Mouse (Mus musculus): ENCODE results near the gene Fam110a. TPM values are rescaled to one million over a fixed set of nuclear protein-coding genes. Genes with fewer than 3 reads are reported as not detected.
"Not testable (repeated sequence)": the region's sequence is repeated elsewhere in the genome, so short reads cannot be mapped to it uniquely, and the experiment has no call there.

The Fam110a gene
- polyA plus RNA-seq, 1 experiment from 2014 or later = 24.8 TPM

DNA sequence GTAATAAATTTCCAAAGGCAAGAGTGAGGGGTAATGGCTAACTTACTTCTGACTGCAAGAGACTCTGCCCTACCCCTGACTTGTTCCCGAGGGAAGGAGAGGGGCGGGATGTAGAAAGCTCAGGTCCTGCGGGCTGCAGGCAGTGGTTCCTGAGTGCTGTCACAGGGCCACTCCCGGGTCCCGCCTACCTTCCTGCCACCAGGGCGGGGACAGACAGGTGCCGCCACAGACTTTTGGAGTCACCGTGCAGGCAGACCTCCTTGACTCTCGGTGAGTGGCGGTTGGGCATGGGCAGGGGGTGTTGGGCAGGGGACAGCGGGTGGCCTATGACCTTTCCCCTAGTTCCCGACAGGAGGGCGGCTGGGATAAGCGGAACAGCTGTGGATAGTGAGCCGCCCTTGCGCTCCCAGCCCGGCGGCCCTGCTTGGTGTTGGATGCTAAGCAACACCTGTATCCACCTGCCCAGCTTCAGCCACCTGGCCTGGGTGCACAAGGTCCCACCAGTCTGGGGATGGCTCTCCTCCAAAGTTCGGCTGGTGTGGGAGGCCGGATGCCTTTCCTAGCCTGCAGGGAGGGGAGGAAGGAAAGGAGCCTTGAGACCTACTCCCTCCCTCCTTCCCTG is 19.8 kb upstream of the Fam110a start:
- ATAC-seq (replicated peaks; ENCODE audit: low FRiP score, low TSS enrichment, low read depth) (peak; percentile 20; the same call in 1 of the 2 replicates), DNase-seq (ENCODE audit: low spot score) (no peak)
- Histone ChIP-seq H3K9me3 (ENCODE audit: control insufficient read depth, low read length) (no peaks in the 10 kb centered on the region), H3K4me1 (replicated peaks; ENCODE audit: control insufficient read depth, insufficient read depth, low read length) (no peaks in the 10 kb centered on the region), H3K27ac (ENCODE audit: low read depth) (no peak overlapping the region), H3K36me3 (ENCODE audit: control insufficient read depth, insufficient read depth, low read length) (no peaks in the 10 kb centered on the region), H3K4me2 (ENCODE audit: low read length) (peak overlapping the region; percentile 22; the same call in 1 of the 2 replicates), H3K4me3 (ENCODE audit: low read depth, low read length) (no peak overlapping the region), H3K27me3 (replicated peaks; ENCODE audit: control insufficient read depth, insufficient read depth, low read length) (peaks cover 36% of the 10 kb centered on the region), H3K9ac (ENCODE audit: low read length) (no peak overlapping the region)
- 14% methylated on average over 20 of the region's 20 CpGs for WGBS

GRCm38 (mm10) chr2:151998932-151999331 is 18.9 kb upstream of the Fam110a start:
- Histone ChIP-seq H3K27ac (ENCODE audit: low read depth) (no peak overlapping the region), H3K4me1 (replicated peaks; ENCODE audit: control insufficient read depth, insufficient read depth, low read length) (no peaks in the 10 kb centered on the region), H3K9ac (ENCODE audit: low read length) (no peak overlapping the region), H3K9me3 (ENCODE audit: control insufficient read depth, low read length) (no peaks in the 10 kb centered on the region), H3K27me3 (replicated peaks; ENCODE audit: control insufficient read depth, insufficient read depth, low read length) (peaks cover 39% of the 10 kb centered on the region), H3K36me3 (ENCODE audit: control insufficient read depth, insufficient read depth, low read length) (no peaks in the 10 kb centered on the region), H3K4me2 (ENCODE audit: low read length) (no peak overlapping the region), H3K4me3 (ENCODE audit: low read depth, low read length) (no peak overlapping the region)
- 79% methylated on average over 4 of the region's 4 CpGs for WGBS
- ATAC-seq (replicated peaks; ENCODE audit: low FRiP score, low TSS enrichment, low read depth) = no peak
- DNase-seq (ENCODE audit: low spot score) = no peak

GRCm38 (mm10) chr2:151998505-151998899 is 18.5 kb upstream of the Fam110a start:
- H3K9ac ChIP-seq (ENCODE audit: low read length) = no peak overlapping the region
- ATAC-seq (replicated peaks; ENCODE audit: low FRiP score, low TSS enrichment, low read depth) = no peak
- no peaks in the 10 kb centered on the region for H3K9me3 ChIP-seq (ENCODE audit: control insufficient read depth, low read length)
- no peaks in the 10 kb centered on the region for H3K36me3 ChIP-seq (ENCODE audit: control insufficient read depth, insufficient read depth, low read length)
- H3K27me3 ChIP-seq (replicated peaks; ENCODE audit: control insufficient read depth, insufficient read depth, low read length) = peaks cover 42% of the 10 kb centered on the region
- DNase-seq (ENCODE audit: low spot score) = no peak
- 71% methylated on average over 9 of the region's 9 CpGs for WGBS
- no peaks in the 10 kb centered on the region for H3K4me1 ChIP-seq (replicated peaks; ENCODE audit: control insufficient read depth, insufficient read depth, low read length)
- no peak overlapping the region for H3K4me3 ChIP-seq (ENCODE audit: low read depth, low read length)
- H3K27ac ChIP-seq (ENCODE audit: low read depth) = no peak overlapping the region
- no peak overlapping the region for H3K4me2 ChIP-seq (ENCODE audit: low read length)

- no peak overlapping the region for H3K9ac ChIP-seq (ENCODE audit: low read length)
- no peak overlapping the region for H3K4me2 ChIP-seq (ENCODE audit: low read length)
- DNase-seq (ENCODE audit: low spot score) = no peak
- H3K27me3 ChIP-seq (replicated peaks; ENCODE audit: control insufficient read depth, insufficient read depth, low read length) = peaks cover 45% of the 10 kb centered on the region
- H3K4me1 ChIP-seq (replicated peaks; ENCODE audit: control insufficient read depth, insufficient read depth, low read length) = no peaks in the 10 kb centered on the region
- ATAC-seq (replicated peaks; ENCODE audit: low FRiP score, low TSS enrichment, low read depth) = no peak
- H3K27ac ChIP-seq (ENCODE audit: low read depth) = no peak overlapping the region
- H3K9me3 ChIP-seq (ENCODE audit: control insufficient read depth, low read length) = no peaks in the 10 kb centered on the region
- WGBS = 50% methylated on average over 8 of the region's 8 CpGs
- no peak overlapping the region for H3K4me3 ChIP-seq (ENCODE audit: low read depth, low read length)
- no peaks in the 10 kb centered on the region for H3K36me3 ChIP-seq (ENCODE audit: control insufficient read depth, insufficient read depth, low read length)
Observed at GRCm38 (mm10) chr2:151997776-151998504, 17.9 kb upstream of the Fam110a start.

DNA sequence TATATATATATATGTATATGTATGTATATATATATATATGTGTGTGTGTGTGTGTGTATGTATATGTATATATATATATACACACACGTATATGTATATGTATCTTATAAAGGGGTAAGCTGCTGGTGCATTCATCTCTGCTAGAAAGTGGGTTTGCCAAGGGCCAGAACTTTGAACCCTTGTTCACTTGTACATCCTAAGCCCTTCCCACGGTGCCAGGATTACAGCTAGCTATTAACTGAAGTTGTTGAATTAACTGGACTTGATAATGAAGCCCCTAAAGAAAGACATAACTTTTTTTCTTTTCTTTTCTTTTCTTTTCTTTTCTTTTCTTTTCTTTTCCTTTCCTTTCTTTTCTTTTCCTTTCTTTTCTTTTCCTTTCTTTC is 17.2 kb upstream of the Fam110a start:
- 49% methylated on average over 2 of the region's 2 CpGs for WGBS

DNA sequence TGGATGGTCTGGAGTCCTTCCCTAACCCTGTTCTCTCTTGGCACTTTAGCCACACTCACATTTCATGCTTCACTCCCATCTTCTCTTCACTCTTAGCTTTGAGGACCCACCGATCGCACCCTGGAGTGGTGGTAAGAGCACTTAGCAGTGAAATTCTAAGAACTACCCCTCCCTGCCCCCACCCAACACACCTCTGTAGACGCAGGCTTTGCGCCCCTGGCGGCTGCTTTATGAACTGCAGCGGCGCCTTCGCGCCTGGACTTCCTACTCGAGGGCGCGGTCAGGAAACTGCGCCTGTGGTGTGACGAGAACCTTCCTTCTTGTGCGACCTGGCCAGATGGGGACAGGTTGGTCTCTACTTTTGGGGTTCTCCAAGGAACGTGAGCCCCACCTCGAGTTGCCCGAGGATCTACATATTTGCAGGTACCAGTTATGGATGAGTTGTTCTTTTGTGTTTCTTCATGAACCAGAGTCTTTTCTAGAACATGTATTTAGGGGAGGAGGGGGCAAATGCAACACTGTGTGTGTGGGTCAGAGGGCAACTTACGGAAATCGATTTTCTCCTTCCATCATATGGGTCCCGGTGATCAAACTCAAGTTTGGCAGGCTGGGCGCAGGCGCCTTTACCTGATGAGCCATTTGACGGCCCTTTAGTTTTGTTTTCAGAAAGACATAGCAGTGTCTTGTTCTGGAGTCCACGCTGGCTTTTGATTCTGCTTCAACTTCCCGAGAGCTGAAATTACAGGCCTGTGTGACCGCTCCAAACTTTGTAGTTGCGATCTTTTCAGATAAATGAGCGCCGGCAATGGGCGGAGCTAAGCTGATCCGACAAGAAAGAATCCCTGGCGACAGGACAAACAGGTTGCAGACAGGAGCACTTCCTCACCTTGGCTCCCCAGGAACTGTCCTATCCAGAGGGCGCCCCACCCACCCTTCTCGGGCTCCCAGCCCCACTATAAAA is 16.5 kb upstream of the Fam110a start, which contains the start of gene Slc52a3:
TSS of gene Slc52a3 (plus strand) at position 283 of the 961 bp plus-strand sequence.
- Histone ChIP-seq H3K4me3 (ENCODE audit: low read depth, low read length) (peak within 1 kb of the TSS; percentile 17), H3K4me1 (replicated peaks; ENCODE audit: control insufficient read depth, insufficient read depth, low read length) (no peaks in the 10 kb centered on the region), H3K9ac (ENCODE audit: low read length) (no peak within 1 kb of the TSS), H3K4me2 (ENCODE audit: low read length) (peak within 1 kb of the TSS; percentile 37), H3K36me3 (ENCODE audit: control insufficient read depth, insufficient read depth, low read length) (no peaks in the 10 kb centered on the region), H3K9me3 (ENCODE audit: control insufficient read depth, low read length) (no peaks in the 10 kb centered on the region), H3K27ac (ENCODE audit: low read depth) (no peak within 1 kb of the TSS), H3K27me3 (replicated peaks; ENCODE audit: control insufficient read depth, insufficient read depth, low read length) (peaks cover 45% of the 10 kb centered on the region)
- DNase-seq (ENCODE audit: low spot score) = peak; percentile 97
- ATAC-seq (replicated peaks; ENCODE audit: low FRiP score, low TSS enrichment, low read depth) = peak; percentile 57; the same call in 1 of the 2 replicates
- WGBS = 6% methylated on average over 35 of the region's 35 CpGs

More for the DNA sequence above, 17.2 kb upstream of the Fam110a start:
- H3K4me1 ChIP-seq (replicated peaks; ENCODE audit: control insufficient read depth, insufficient read depth, low read length); H3K9me3 ChIP-seq (ENCODE audit: control insufficient read depth, low read length); DNase-seq (ENCODE audit: low spot score); H3K9ac ChIP-seq (ENCODE audit: low read length); H3K36me3 ChIP-seq (ENCODE audit: control insufficient read depth, insufficient read depth, low read length); H3K4me2 ChIP-seq (ENCODE audit: low read length); H3K27ac ChIP-seq (ENCODE audit: low read depth); ATAC-seq (replicated peaks; ENCODE audit: low FRiP score, low TSS enrichment, low read depth); H3K4me3 ChIP-seq (ENCODE audit: low read depth, low read length): not testable (repeated sequence)
- H3K27me3 ChIP-seq (replicated peaks; ENCODE audit: control insufficient read depth, insufficient read depth, low read length) = peaks cover 45% of the 10 kb centered on the region

DNA sequence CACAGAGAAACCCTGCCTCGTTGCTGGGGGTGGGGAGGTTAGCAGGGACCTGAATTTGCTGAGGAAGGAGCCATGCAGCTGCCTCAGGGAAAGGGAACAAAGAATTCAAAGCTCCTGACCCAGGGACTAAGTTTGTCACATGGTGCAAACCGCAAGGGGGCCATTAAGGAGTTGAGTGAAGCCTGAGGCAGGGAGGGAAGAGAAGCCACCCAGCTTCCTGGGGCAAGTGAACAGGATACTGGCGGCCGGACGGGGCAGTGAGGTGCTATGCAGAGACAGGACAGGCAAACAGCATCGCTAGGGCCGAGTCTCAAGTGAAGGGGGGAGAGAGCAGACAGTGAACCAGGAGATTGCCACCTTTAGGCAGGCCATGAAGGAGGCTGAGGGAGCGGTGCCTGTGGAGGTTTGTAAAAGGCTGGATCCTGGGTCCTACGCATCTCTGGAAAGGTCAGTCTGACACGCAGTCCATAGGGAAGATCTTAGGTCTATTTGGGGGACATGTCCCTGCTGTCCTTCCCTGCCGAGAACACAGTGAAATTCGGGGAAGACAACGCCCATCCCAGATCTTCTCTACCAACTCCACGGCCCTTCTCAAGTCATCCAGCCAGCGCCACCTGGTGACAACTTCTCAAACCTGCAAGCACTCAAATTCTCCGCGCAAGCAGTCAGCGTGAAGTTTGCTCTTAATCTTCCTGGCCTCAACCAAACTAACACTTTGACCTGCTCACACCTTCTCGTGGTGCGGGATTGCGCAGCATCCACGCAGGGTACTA is 14.5 kb upstream of the Fam110a start:
- Histone ChIP-seq H3K27me3 (replicated peaks; ENCODE audit: control insufficient read depth, insufficient read depth, low read length) (peaks cover 33% of the 10 kb centered on the region), H3K27ac (ENCODE audit: low read depth) (no peak overlapping the region), H3K4me1 (replicated peaks; ENCODE audit: control insufficient read depth, insufficient read depth, low read length) (no peaks in the 10 kb centered on the region), H3K9me3 (ENCODE audit: control insufficient read depth, low read length) (no peaks in the 10 kb centered on the region), H3K36me3 (ENCODE audit: control insufficient read depth, insufficient read depth, low read length) (no peaks in the 10 kb centered on the region), H3K4me3 (ENCODE audit: low read depth, low read length) (no peak overlapping the region), H3K4me2 (ENCODE audit: low read length) (peak overlapping the region; percentile 33; the same call in 1 of the 2 replicates), H3K9ac (ENCODE audit: low read length) (no peak overlapping the region)
- 0 out of 2 replicates have a peak, but pooled peaks have one; percentile 24 for ATAC-seq (replicated peaks; ENCODE audit: low FRiP score, low TSS enrichment, low read depth)
- DNase-seq (ENCODE audit: low spot score) = peak; percentile 92
- WGBS = 9% methylated on average over 22 of the region's 22 CpGs

DNA sequence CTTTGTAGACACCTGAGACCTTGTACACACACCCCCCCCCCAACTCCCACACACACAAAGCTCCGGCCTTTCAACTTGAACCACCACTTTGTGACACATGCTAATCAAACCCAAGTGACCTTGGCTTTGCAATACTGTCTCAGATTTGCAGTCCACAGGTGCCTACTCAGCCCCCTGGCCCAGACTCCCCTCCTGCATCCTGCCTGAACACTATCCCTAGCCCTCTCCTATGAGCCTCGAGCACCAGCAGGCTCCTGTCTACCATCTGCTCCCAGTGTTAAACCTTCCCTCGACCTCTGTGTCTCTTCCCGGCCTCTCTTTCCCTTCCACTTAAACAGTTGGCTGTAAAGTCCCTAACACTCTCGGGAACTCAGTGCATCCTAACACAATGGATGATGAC is 11.4 kb upstream of the Fam110a start:
- Histone ChIP-seq H3K4me1 (replicated peaks; ENCODE audit: control insufficient read depth, insufficient read depth, low read length) (no peaks in the 10 kb centered on the region), H3K9ac (ENCODE audit: low read length) (no peak overlapping the region), H3K4me3 (ENCODE audit: low read depth, low read length) (no peak overlapping the region), H3K4me2 (ENCODE audit: low read length) (no peak overlapping the region), H3K27ac (ENCODE audit: low read depth) (no peak overlapping the region), H3K9me3 (ENCODE audit: control insufficient read depth, low read length) (no peaks in the 10 kb centered on the region), H3K27me3 (replicated peaks; ENCODE audit: control insufficient read depth, insufficient read depth, low read length) (peaks cover 17% of the 10 kb centered on the region), H3K36me3 (ENCODE audit: control insufficient read depth, insufficient read depth, low read length) (no peaks in the 10 kb centered on the region)
- DNase-seq (ENCODE audit: low spot score) (no peak), ATAC-seq (replicated peaks; ENCODE audit: low FRiP score, low TSS enrichment, low read depth) (no peak)
- 40% methylated on average over 5 of the region's 5 CpGs for WGBS

All from intestine, embryonic 14.5 days (tissue).